Mouse (Mus musculus) monocyte, adult 5-6 weeks (primary cell): ENCODE measurements around the gene Mamstr. TPM values are rescaled to one million over a fixed set of nuclear protein-coding genes. Genes with fewer than 3 reads are reported as not detected.
"Not testable (repeated sequence)": the region's sequence is repeated elsewhere in the genome, so short reads cannot be mapped to it uniquely, and the experiment has no call there.

ENCODE experiments used
- ATAC-seq: fragments of 153-309, 156-312 bp; replicated peaks from 2 replicates; pipeline ENCODE4 v1.8.0; 2017; ENCODE audit warnings: mild to moderate bottlenecking; ENCODE audit not compliant: low TSS enrichment, insufficient number of reproducible peaks, severe bottlenecking, poor library complexity, low FRiP score
- total RNA-seq: library from RNA; stranded (forward); fragments of 200-1000, 200-491, 200-594 nt; gene quantifications from 3 replicates; pipeline ENCODE4 v1.2.3, GENCODE M21; 2017

Gene Mamstr
- total RNA-seq, 1 experiment from 2014 or later: 0.19 TPM

DNA sequence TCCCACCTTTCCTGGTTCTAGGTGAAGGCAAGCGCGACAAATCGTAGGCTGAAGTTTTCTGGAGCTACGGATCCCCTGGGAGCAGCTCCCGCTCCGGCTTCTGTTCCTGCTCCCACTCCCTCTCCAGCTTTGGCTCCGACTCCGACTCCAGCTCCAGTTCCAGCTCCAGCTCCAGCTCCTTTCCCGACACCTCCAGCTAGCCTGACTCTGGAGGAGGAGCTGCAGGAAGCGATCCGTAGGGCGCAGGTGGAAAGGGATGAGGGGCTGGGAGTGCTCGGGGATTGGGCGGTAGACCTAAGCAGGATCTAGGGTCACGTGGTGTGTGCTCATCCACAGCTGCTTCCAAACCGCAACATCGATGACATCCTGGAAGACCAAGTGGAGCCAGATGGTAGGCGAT is 4.4 kb downstream of the Mamstr start:
- no peak for ATAC-seq

DNA sequence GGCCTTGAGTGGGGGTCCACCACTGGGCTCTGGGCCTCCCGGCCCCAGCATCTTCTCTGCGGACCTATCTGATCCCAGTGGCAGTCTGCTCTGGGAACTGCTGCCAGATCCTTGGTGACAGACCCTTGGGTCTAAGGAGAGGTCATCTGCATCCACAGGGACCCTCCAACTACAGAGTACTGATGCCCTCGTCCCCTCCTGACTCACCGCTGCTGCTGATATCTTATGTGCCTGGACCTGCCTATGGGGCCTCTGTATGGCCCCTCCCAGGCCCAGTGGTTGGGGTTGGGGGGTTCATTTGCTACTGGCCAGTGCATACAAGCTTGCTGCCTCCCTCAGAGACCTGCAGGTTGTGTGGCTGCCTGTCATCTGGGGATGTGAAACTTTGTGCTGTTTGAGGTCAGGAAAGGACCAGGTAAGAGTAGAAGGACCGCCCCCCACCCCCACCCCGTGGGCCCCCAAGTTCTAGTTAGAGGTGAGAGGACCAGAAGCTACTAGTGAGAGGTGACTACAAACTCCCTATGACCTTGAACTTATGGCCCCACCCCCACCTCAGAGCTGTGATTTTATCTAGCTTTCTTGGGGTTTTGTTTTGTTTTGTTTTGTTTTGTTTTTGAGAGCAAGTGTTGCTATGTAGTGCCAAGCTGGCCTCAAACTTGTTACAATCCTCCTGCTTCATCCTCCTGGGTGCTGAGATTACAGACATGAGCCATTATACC is 5.3 kb downstream of the Mamstr start:
- ATAC-seq: no peak

DNA sequence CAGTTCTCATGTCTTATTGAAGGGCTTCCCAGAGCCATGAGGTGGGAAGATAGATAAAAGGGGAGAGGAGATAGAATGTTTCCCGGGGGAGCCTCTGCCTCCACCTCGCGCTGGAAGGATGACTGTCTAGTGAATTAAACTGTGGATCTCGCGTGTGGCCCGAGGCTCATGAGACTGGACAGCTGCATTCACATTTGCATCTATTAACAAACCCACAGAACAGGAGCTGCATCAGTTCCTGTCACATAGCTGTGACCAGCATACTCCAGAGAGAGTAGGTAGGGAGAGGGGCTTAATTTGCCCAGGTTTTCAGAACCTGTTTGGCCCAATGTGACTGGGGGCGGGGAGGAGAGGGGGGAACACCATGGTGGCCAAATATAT is 5.8 kb downstream of the Mamstr start:
- ATAC-seq: no peak

DNA sequence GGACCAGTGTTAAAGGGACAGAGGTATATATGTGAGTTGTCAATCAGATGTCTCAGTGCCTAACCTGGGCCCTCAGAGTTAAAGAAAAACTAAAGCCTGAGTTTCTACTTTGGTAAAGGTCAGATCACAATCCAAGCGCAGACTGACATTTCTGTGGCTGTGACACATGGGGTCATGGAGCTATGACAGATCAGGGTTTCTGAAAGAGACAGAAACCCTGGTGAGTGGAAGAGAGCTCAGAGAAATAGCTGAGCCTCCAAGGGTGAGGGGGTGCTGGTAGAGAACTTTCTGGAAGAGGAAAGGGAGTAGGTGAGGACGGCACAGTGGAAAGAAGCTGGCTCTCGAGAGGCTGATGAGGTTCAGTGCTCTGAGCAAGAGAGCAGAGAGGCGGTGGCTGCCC is 6.9 kb downstream of the Mamstr start:
- no peak for ATAC-seq

DNA sequence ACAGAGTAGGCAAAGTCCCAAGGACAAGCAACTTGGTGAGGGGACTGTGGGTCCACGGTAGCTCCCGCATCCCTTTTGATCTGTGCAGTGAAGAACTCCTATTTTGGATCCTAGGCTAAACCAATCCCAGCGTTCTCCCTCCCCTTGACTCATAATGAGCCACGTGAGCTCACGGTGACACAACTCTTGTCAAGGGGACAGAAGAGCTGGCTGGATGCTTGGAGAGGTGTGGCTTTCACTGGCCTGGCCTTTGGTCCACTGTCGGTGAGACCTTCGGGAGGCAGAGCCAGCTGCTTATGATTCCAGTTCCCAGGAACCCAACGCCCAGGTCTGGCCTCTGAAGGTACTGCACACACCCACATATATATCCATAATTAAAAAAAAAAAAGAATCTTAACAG is 9.6 kb downstream of the Mamstr start:
- ATAC-seq: no peak

DNA sequence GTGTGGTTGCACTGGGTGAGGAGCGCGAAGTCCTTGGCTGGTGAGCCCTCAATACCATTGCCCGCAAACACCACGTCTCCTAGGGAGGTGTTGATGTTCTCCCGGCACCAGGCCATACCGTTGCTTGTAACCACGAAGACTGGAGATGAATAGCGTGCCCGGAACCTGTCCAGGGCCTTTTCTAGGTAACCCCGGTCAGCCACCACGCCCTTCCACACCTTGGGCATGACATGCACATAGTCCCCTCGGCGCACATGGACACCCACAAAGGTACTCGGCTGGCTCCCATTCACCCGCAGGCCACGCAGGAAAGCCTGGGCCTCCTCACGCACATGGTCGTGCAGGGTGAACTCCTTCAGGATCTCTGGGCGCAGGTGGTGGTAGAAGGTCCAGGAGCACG is 10.7 kb downstream of the Mamstr start:
- ATAC-seq: not testable (repeated sequence)

DNA sequence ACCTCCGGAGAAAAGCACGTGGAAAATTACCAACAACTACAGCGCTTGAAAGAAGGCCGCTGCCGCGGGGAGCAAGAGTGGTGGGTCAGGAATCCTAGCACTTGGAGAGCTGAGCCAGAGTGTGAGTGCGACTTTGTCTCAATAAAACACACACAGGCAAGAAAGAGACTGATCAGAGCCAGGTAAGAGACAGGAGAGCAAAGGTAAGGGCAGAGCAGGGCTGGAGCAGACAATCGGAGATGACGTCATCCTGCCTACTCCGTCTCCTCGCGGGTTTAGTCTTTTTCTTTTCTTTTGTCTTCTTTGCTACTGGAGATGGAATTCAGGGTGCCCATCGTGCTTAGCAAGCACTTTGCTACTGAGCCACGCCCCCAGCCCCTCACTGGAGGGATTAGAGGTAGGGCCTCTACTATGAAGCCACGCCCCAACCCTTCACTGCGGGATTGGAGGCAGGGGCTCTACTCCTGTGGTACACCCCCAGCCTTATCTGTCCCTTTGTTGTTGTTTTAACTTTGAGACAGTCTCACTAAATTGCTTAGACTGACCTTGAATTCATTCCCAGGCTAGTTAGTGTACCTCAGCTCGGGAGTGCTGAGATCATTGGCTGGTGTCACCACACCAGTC is 14.8 kb downstream of the Mamstr start:
- ATAC-seq: no peak

DNA sequence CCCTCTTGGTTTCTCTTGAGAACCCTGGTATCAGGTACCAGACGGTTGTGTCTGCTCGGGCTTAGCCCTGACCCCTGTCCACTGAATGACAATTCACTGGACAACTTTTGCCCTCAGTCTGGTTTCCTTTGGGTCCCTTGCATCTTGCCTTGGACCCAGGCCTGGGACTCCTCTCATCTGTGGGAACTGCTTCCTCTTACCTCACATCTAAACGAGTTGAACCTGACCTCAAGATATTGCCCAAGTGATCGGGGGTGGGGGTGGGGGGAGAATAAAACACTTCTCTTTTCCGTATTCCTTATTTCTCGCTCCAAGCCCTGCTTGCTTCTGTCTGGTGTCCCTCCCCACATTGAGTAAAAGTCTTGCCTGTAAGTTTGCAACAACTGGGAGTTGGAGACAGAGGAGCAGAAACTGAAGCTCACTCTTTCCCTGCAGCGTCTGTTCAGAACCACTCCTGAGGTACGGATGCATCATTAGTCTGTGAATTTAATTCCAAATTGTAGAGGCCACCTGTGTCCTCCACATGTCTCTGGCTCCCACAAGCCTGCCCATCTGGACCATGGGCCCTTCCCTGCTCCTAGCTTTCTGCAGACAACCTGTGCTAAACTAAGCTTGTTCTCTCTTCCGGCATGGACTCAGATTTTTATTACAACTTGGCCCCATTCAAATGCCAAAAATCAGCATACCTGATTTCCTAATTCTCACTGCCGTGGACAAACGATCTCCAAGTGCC is 21.1 kb downstream of the Mamstr start:
- ATAC-seq: peak; percentile 91

DNA sequence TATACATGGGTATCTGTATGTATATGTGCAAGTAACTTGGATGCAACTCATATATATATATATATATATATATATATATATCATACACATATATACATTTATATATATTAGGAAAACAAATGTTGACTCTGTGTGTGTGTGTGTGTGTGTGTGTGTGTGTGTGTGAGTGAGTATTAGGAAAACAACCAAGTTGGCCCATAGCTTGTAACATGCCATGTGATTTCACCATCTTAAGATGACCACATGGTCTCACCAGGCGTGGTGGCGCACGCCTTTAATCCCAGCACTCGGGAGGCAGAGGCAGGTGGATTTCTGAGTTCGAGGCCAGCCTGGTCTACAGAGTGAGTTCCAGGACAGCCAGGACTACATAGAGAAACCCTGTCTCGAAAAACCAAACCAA is 21.9 kb downstream of the Mamstr start:
- ATAC-seq: not testable (repeated sequence)

DNA sequence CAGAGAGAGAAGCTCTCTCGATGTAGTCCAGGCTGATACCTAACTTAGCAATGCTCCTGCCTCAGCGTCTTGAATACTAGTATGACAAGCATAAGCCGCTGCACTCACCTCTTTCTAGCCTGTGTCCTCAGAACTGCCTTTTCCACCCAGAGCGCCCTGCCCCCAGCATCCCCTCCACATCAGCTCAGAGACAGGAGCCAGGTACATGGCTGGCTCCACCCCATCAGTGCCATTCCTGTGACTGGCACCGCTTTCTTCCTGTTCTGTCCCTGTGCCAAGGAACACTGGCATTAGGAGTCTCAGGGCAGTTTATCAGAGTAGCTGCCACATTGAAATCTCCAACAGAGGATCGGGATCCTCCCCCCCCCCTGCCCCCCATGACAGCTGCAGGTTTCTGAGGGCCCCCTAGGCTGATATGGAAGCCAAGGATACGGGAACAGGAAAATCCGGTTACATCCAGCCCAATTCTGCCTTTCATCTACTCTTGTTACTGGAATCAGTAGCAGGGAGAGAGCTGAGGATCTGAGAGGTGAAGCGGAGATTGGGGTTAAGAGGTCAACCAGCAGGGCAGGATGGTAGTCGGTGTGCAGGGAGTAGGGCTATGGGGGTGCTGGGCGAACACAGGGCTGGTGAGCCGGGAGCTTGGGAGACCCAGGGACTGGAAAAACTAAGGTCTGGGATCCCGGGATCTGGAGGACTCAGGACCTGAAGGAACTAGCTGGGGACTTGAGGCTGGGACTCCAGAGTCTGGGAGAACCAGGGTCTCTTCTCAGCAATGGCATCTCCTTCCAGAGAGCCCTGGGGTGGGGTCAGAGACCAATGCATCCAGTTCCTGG is 25.7 kb downstream of the Mamstr start:
- no peak for ATAC-seq

DNA sequence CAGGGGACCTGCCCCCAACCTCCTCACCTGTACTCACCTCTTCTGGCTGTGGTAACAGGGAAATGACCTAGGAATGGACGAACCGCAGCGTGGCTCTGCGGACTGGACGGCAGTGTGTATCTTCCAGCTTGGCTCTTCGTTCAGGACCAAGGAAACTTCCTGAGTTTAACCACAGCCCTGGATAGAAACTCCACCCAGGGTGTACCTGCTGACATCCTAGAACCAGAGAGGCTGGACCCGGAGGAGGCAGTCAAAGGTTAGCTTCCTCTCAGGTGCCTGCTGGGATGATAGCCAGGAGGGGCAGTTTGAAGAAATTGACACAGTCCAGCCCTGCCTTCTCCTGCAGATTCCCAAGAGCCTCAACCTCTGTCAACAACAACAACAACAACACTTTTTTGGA is 26.4 kb downstream of the Mamstr start, which contains the start of gene Fut2:
Gene Fut2 (minus strand): TSS at position 234 of the 400 bp plus-strand sequence.
- no peak for ATAC-seq

DNA sequence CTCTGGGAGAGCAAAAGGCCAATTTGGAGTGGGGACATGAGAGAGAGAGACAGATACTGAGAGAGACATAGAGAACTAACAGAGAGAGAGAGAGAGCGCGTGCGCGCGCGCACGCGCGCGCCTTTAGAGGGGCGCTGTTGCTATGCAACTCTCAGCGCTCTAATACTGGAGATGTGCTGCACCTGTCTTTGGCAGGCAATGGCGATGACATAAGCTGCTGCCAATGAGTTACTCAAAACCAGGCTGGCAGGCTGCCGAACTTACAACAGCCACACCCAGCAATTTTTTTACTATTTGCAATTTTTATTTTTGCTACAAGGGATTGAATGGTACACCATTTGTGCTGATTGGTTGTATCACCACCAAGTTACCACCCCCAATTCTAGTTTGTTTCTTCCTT is 28.0 kb downstream of the Mamstr start:
- ATAC-seq: no peak

DNA sequence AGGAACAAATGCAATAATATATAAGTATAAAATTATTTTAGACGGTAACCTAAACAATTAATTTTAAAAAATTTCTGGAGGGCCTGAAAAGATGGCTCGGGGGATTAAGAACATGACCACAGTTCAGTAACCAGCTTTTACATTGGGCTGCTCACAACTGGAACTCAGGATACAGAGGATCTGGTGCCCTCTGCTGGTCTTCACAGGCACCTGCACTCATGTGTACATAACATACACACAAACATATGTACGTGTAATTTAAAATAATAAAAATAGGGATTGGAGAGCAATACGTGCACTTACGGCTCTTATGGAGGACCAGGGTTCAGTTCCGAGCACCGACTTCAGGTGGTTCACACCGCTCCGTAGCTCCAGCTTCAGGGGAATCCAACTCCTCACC is 29.1 kb downstream of the Mamstr start:
- no peak for ATAC-seq

DNA sequence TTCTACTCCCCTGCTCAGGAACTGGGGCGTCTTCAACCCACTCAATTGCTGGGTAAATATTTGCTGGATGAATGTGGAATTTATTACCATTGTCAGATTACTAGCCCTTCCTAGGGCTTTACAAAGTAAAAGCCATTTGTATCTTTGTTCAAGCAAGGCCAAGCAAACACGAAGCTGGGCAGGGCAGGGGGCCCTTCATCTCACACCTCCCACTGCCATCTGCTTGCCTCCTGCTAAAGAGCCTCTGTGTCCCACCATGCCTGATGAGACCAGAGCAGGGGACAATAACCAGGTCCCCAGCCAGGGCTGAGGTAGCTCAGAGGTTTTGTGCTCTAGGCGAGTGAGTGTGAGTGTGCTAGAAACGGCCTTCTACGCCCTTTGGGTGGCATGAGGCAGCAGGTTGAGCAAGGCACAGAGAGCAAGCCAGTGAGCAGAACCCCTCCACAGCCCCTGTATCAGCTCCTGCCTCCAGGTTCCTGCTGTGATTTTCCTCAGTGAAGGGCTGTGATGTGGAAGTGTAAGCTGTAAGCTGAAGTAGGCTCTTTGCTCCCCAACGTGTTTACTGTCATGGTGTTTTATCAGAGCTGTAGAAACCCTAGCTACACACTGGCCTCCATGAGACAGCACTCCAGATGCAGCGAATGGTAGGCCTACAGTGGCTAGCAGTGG is 38.0 kb downstream of the Mamstr start:
- no peak for ATAC-seq

DNA sequence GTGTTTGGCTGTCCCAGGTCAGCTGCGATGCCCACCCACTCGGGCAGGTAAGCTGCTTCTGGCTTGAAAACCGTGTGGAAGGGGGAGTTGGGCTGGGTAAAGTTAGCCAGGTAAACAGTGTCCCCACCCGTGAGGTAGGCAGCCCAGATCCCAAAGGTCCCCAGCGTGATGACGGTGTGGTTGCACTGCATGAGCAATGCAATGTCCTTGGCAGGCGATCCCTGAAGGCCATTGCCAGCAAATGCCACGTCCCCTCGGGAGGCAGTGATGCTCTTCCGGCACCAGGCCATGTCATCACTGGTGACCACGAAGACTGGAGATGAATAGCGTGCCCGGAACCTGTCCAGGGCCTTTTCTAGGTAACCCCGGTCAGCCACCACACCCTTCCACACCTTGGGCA is 38.7 kb downstream of the Mamstr start:
- no peak for ATAC-seq

DNA sequence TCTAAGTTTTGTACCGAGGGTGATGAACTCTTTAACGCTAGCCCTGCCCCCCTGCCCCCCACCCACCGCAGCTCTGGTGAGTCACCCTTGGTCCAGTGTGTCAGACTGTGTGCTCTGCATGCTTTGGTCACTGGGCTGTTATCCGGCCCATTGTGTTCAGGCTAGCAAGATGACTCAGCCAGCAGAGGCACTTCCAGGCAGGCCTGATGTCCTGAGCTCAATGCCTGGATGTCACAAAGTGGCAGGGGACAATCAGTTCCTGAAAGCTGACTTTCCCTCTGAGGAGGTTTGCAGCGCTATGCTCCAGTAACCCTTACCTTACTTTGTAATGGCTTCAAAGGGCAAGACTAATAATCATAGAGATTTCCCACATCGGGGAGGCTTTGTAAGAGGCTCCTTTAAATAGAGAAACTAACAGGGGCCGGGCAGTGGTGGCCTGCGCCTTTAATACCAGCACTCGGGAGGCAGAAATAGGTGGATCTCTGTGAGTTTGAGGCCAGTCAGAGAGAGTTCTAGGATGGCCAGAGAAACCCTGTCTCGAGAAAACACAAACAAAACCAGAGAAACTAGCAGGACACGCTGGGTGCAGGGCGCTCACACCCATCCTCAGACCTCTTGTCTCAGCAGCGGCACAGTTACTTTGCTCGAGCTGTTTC is 40.3 kb downstream of the Mamstr start:
- no peak for ATAC-seq

DNA sequence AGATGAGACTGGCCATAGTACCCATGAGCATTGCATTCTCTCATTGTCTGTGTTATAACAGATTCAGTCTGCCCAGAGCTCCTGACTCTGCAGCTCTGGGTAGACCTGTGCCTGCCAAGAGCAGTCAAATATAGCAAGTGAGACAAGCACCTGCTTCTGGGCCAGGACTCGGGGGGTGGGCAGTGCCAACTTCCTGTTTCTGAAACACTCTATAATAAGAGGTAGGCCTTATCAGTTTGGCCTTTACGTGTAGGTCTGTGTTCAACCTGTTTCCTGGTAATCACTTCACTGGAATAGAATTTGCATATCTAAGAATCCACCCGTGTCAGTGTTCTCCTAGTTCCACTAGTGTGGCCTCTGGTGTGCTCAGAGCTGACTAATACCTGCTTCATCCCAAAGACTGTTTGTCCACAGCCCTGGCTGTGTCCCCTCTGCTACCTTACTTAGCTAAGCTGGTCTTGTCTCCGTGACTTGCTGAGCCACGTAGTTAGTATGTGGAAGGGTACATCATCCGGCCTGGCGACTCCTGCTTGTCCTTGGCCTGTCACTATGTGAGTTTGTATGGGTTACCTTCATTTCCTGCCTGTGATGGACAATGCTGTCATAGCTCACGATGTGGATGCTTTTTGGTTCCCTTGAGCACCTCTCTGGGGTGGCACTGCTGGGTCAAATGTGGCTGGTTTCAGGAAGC is 41.4 kb downstream of the Mamstr start:
- no peak for ATAC-seq
